Mouse (Mus musculus): ENCODE measurements at regions not wholly inside any gene's neighbourhood (a gene's known extent, or its start where the extent isn't known, plus 50 kb on each side); places are given as distances from the start of the nearest gene placed in this dataset.

GRCm38 (mm10) chr8:126195616-126196015, 102.7 kb upstream of the Slc35f3 start:
- no peak for TF ChIP-seq CTCF (IDR thresholded peaks at IDR 0.05; ENCODE audit: low read depth)
- no peak for TF ChIP-seq EP300 (IDR thresholded peaks at IDR 0.05; ENCODE audit: low read depth)
